Mouse (Mus musculus): ENCODE measurements at regions not wholly inside any gene's neighbourhood (a gene's known extent, or its start where the extent isn't known, plus 50 kb on each side); places are given as distances from the start of the nearest gene placed in this dataset.

DNA sequence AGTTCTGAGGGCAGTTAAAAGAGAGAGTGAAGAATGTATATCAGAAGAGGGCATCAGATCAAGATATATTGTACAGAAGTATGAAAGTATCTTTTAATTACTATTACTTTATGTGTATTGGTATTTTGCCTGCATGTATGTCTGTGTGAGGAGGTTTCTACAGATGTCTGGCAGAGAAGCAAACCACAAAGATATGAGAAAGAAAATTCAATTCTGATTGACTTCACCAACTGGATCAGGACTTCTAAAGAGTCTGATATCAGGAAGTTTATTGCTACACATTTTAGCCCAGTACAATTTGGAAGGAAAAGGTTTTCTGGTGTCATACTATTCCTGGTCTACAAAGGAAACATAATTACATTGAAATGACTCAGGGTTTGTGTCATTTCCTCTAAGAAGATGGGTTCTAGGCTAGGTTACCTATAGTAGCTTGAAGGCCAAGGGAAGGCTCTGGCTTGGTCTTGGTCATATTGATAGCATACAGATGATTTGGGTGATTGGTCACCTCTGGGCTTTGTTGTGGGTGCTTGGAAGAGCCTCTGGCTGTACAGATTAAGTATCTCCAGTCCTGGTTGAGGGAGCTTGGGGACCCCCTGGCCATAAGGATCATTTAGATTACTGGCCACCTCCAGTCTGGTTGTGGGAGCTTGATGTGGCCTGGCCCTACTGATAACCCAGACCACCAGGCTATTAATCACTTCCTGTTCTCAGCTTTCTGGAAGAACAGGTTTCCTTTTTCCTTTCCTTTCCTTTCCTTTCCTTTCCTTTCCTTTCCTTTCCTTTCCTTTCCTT, 275.1 kb upstream of the Pkn2 start:
- Histone ChIP-seq H3K4me3 (no peak overlapping the region), H3K9ac (no peak overlapping the region), H3K4me1 (no peaks in the 10 kb centered on the region), H3K27me3 (no peaks in the 10 kb centered on the region), H3K4me2 (replicated peaks) (no peak overlapping the region), H3K36me3 (no peaks in the 10 kb centered on the region), H3K27ac (no peak overlapping the region), H3K9me3 (no peaks in the 10 kb centered on the region)
- ATAC-seq (ENCODE audit: low FRiP score, low read depth): no peak

GRCm38 (mm10) chr3:143156174-143156573, 274.4 kb upstream of the Pkn2 start:
- no peaks in the 10 kb centered on the region for H3K36me3 ChIP-seq
- H3K4me2 ChIP-seq (replicated peaks): no peak overlapping the region
- H3K9ac ChIP-seq: no peak overlapping the region
- no peak overlapping the region for H3K27ac ChIP-seq
- WGBS: 57% methylated on average over 1 of the region's 1 CpGs
- H3K4me1 ChIP-seq: no peaks in the 10 kb centered on the region
- no peaks in the 10 kb centered on the region for H3K9me3 ChIP-seq
- H3K4me3 ChIP-seq: no peak overlapping the region
- H3K27me3 ChIP-seq: no peaks in the 10 kb centered on the region
- no peak for ATAC-seq (ENCODE audit: low FRiP score, low read depth)

- no peaks in the 10 kb centered on the region for H3K4me1 ChIP-seq
- H3K4me2 ChIP-seq (replicated peaks): no peak overlapping the region
- H3K4me3 ChIP-seq: no peak overlapping the region
- H3K9ac ChIP-seq: no peak overlapping the region
- no peaks in the 10 kb centered on the region for H3K9me3 ChIP-seq
- WGBS: 91% methylated on average over 1 of the region's 1 CpGs
- H3K27ac ChIP-seq: no peak overlapping the region
- ATAC-seq (ENCODE audit: low FRiP score, low read depth): no peak
- no peaks in the 10 kb centered on the region for H3K36me3 ChIP-seq
- no peaks in the 10 kb centered on the region for H3K27me3 ChIP-seq
Measured at GRCm38 (mm10) chr3:143155556-143155955, 273.8 kb upstream of the Pkn2 start.

DNA sequence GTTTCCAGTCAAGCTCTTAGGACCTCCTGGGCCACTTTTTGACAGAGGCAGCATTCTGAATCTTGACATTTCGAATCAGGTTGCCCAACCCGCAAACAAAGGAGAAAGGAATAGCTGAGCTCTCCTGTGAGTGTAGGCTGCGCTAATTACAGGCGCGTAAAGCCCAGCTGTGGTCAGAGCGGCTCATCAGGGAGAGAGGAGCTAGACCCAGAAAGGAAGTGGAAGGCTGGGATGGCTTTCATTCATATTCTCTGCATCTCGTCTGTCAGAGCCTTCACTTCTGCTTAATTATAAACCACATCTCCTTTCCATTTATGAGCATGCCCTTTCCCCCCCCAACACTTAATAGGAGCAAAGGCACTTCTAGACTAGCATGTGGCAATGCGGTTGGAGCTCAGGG, 265.7 kb upstream of the Pkn2 start:
- no peak for ATAC-seq (ENCODE audit: low FRiP score, low read depth)
- Histone ChIP-seq H3K27ac (no peak overlapping the region), H3K9ac (no peak overlapping the region), H3K9me3 (no peaks in the 10 kb centered on the region), H3K4me3 (no peak overlapping the region), H3K27me3 (no peaks in the 10 kb centered on the region), H3K4me1 (no peaks in the 10 kb centered on the region), H3K36me3 (no peaks in the 10 kb centered on the region), H3K4me2 (replicated peaks) (no peak overlapping the region)
- 51% methylated on average over 8 of the region's 8 CpGs for WGBS

DNA sequence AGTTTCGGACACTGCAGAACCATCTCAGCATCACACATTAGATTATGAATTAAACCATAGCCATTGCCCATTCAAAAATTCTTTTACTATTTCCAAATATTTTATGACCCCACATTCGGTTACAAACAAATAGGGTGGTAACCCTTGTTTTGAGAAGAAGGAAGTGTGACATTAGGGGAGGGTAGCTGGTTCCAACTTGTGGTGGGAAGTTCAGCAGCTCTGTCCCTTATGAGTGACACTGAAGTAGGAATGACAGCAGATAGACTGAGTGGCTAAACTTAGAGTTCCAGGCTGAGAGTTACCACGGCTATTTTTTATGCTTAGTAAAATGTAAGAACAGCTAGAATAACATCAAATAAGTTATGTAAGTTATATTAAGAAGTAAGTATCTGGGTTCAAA, 257.1 kb upstream of the Pkn2 start:
- Histone ChIP-seq H3K4me3 (no peak overlapping the region), H3K9me3 (no peaks in the 10 kb centered on the region), H3K36me3 (no peaks in the 10 kb centered on the region), H3K9ac (no peak overlapping the region), H3K4me1 (0 out of 2 replicates have a peak, but pooled peaks cover 2% of the 10 kb centered on the region), H3K27ac (no peak overlapping the region), H3K27me3 (no peaks in the 10 kb centered on the region), H3K4me2 (replicated peaks) (no peak overlapping the region)
- no peak for ATAC-seq (ENCODE audit: low FRiP score, low read depth)
- 90% methylated on average over 3 of the region's 3 CpGs for WGBS

DNA sequence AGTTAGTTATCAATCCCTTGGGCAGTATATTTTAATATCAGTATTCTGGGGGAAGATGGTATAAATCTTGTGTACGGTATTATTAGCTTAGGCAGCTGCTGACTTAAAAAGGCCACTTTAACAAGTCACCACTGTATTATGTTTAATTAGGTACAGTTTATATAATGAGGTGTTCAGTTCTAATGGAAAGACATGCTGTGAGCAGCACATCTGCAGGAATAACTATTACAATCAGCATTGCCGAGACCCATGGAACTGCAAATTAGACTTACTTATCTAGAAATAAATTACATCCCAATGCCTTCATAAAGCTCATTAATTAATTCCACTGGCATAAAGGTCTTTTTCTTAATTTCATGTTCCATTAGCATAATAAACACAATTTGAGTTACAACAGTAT, 252.7 kb upstream of the Pkn2 start:
- Histone ChIP-seq H3K4me3 (no peak overlapping the region), H3K9me3 (no peaks in the 10 kb centered on the region), H3K9ac (no peak overlapping the region), H3K27me3 (no peaks in the 10 kb centered on the region), H3K4me1 (no peaks in the 10 kb centered on the region), H3K36me3 (no peaks in the 10 kb centered on the region), H3K27ac (no peak overlapping the region), H3K4me2 (replicated peaks) (no peak overlapping the region)
- 28% methylated on average over 2 of the region's 2 CpGs for WGBS
- no peak for ATAC-seq (ENCODE audit: low FRiP score, low read depth)

DNA sequence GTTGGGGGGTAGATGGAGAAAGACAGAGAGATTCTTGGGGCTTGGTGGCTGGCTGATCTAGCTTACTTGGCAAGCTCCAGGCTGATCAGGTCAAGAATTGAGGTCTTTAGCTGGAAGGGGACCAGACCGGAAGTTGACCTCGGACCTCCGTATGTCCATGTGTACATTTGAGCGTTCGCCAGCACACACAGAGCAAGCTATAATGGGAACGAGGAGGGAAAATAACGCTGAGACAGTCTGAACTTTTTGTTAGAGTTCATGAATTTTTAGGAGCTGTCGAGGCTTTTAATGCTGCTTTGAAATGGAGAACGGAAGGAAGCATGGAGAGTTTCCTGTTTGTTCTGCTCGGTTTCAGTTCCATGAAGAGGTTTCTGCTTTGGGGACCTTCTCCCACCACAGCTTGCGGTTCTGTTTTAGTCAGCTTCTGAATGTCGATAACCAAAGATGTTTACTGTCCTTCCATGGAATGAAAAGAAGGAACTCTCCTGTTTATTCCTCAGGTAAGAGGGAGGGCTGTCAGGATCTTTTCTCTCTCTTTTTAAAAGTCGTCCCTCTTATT, 226.0 kb upstream of the Pkn2 start:
- H3K4me3 ChIP-seq: no peak overlapping the region
- WGBS: 52% methylated on average over 13 of the region's 13 CpGs
- H3K27me3 ChIP-seq: peaks cover 12% of the 10 kb centered on the region; the same call in 1 of the 2 replicates
- H3K36me3 ChIP-seq: no peaks in the 10 kb centered on the region
- no peak overlapping the region for H3K27ac ChIP-seq
- ATAC-seq (ENCODE audit: low FRiP score, low read depth): no peak
- peak overlapping the region; percentile 10; the same call in 1 of the 2 replicates for H3K4me2 ChIP-seq (replicated peaks)
- H3K9me3 ChIP-seq: no peaks in the 10 kb centered on the region
- peaks cover 19% of the 10 kb centered on the region for H3K4me1 ChIP-seq
- H3K9ac ChIP-seq: no peak overlapping the region

DNA sequence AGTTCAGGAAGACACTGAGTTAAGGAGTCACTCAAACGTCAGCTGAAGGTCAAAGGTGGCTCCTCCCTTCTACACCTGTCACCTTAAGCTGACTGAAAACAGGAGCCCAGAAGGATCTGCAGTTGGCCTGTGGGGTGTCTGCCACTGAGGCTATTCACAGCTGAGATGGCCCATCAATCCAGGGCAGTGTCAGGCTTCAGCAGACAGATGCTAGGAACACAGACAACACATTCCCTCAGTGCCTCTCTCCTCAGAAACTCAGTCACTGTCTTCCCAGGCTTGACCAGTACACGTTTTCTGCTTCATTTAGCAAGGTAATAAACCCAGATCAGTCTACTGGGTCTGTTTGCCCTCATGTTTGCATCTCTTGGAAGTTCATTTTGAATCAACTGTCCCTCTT, 222.9 kb upstream of the Pkn2 start:
- 32% methylated on average over 2 of the region's 2 CpGs for WGBS
- Histone ChIP-seq H3K9me3 (no peaks in the 10 kb centered on the region), H3K4me2 (replicated peaks) (no peak overlapping the region), H3K4me3 (no peak overlapping the region), H3K27ac (no peak overlapping the region), H3K27me3 (peaks cover 27% of the 10 kb centered on the region), H3K9ac (no peak overlapping the region), H3K36me3 (no peaks in the 10 kb centered on the region), H3K4me1 (peaks cover 37% of the 10 kb centered on the region)
- no peak for ATAC-seq (ENCODE audit: low FRiP score, low read depth)

DNA sequence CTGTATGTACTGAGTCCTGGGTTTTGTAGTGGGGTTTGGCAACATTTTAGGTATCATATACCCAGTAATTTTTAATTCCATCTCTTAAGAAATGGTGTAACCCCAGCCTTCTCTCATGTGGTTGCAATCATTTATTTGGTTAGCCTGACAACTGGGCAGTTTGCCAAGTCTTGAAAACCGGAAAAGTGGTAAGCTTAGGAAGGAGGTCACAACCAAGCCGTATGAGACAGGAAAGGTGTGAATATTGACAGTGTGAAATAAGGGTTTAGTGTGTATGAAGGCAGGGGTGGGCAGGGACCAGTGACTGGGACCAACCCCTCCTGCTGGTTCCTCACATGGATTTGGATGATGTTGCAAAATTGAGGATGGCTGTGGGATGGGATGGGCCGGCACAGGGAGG, 221.5 kb upstream of the Pkn2 start:
- H3K27ac ChIP-seq: no peak overlapping the region
- 12% methylated on average over 3 of the region's 3 CpGs for WGBS
- H3K36me3 ChIP-seq: no peaks in the 10 kb centered on the region
- H3K4me3 ChIP-seq: no peak overlapping the region
- no peak overlapping the region for H3K9ac ChIP-seq
- no peak overlapping the region; the same call in 1 of the 2 replicates for H3K4me2 ChIP-seq (replicated peaks)
- H3K9me3 ChIP-seq: no peaks in the 10 kb centered on the region
- H3K27me3 ChIP-seq: peaks cover 31% of the 10 kb centered on the region
- ATAC-seq (ENCODE audit: low FRiP score, low read depth): peak; percentile 57
- peaks cover 44% of the 10 kb centered on the region for H3K4me1 ChIP-seq

GRCm38 (mm10) chr3:143100810-143101645, 219.2 kb upstream of the Pkn2 start:
- WGBS: 3% methylated on average over 46 of the region's 59 CpGs
- H3K27me3 ChIP-seq: peaks cover 31% of the 10 kb centered on the region
- no peak overlapping the region for H3K27ac ChIP-seq
- no peak for ATAC-seq (ENCODE audit: low FRiP score, low read depth)
- H3K4me3 ChIP-seq: peak overlapping the region; percentile 49
- H3K9me3 ChIP-seq: no peaks in the 10 kb centered on the region
- H3K36me3 ChIP-seq: no peaks in the 10 kb centered on the region
- peak overlapping the region; percentile 62 for H3K9ac ChIP-seq
- H3K4me1 ChIP-seq: peaks cover 37% of the 10 kb centered on the region
- H3K4me2 ChIP-seq (replicated peaks): peak overlapping the region; percentile 80

DNA sequence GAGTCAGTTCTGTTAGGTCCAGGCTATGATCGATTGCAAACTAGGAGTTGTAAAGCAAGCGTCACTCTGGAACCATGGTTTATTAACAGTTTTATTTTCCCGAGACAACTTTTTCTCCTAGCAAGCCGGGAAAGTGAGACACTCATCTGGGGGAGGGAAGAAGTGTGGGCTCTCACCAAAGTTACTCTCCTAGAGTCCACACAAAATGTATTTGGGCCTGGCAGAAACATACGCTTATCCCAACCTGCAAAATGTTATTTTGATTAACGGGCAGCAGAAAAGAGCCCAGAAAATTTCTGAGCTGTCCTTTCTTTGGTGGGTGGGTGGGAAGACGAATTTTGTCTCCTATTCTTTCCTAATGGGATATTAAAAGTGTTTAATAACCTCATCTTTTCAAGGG, 218.4 kb upstream of the Pkn2 start:
- Histone ChIP-seq H3K36me3 (no peaks in the 10 kb centered on the region), H3K27me3 (peaks cover 27% of the 10 kb centered on the region), H3K9me3 (no peaks in the 10 kb centered on the region), H3K9ac (no peak overlapping the region), H3K4me2 (replicated peaks) (peak overlapping the region; percentile 80), H3K27ac (no peak overlapping the region), H3K4me1 (peaks cover 37% of the 10 kb centered on the region), H3K4me3 (peak overlapping the region; percentile 49)
- 39% methylated on average over 7 of the region's 7 CpGs for WGBS
- ATAC-seq (ENCODE audit: low FRiP score, low read depth): no peak

- Histone ChIP-seq H3K27me3 (no peaks in the 10 kb centered on the region), H3K4me1 (peaks cover 7% of the 10 kb centered on the region), H3K9ac (no peak overlapping the region), H3K9me3 (no peaks in the 10 kb centered on the region), H3K27ac (no peak overlapping the region), H3K4me2 (replicated peaks) (no peak overlapping the region), H3K4me3 (no peak overlapping the region), H3K36me3 (no peaks in the 10 kb centered on the region)
- ATAC-seq (ENCODE audit: low FRiP score, low read depth): no peak
- WGBS: 30% methylated on average over 4 of the region's 4 CpGs
Measured at GRCm38 (mm10) chr3:143092206-143092605, 210.4 kb upstream of the Pkn2 start.
